Mouse (Mus musculus): Measurements from ENCODE around the gene Galk1. TPM values are rescaled to one million over a fixed set of nuclear protein-coding genes. Genes with fewer than 3 reads are reported as not detected.

Gene Galk1
- total RNA-seq (2021): 10 to 100 TPM; 36.2 to 37.9 TPM

DNA sequence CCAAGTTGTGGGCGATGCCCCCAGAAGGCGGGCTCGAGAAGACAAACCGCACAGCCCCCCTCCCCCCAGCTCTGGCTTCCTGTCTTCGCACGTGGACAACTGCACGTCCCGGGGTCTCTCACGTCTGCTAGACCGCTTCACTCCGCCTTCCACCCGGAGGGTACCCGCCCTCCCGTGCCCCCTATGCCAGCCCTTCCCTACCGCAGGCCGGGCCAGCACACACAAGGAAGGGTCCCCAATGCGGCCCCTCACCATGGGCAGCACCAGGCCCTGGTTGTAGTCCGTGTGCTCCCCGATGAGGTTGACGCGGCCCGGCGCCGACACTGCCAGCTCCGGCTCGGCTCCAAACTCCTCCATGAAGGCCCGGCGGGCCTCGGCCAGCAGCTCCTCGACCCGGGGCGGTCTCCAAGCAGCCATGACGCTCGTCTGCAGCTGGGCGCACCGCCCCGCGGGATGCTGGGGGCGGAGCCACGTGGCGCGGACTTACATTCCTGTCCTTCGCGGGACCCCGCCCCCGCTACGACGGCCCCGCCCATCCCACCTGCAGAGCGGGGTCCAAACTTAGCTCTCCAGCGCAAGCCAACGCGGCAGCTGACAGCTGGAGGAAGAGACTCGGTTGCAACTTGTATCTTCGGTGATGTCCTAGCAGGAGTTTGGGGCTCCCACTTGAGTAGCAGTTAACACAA is at the start of gene Galk1:
Galk1 (minus strand) TSS at position 458 of the 686 bp plus-strand sequence.
- intact Hi-C loops (cut with DNase I): no loop called here
- peak; percentile 87 for DNase-seq

- intact Hi-C loops (cut with DNase I): no loop called here
- no peak for DNase-seq
Observed at GRCm38 (mm10) chr11:116061641-116062415, 49.3 kb upstream of the Galk1 start.

DNA sequence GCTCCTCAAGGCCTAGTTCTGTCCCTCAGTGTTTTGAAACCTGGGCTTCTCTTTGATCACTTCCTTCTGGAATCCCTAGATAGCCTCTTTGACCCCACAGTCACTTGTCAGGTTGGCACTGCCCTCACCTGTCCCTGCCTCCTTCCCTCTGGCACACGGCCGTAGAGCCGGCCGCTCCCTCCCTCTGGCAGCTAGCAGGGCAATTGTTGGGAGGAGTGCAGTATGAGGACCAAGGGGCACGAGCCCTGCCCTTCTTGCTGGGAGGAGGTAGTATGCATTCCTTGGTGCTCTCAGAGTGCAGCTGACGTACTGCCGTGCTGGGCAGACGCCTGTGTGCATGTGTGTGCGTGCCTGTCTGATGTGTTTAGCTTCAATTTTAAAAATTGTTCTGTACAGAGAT is 48.1 kb upstream of the Galk1 start:
- intact Hi-C loops (cut with DNase I): no loop called here
- no peak for DNase-seq

- intact Hi-C loops (cut with DNase I): no loop called here
- no peak for DNase-seq
Observed at GRCm38 (mm10) chr11:116059691-116060025, 47.1 kb upstream of the Galk1 start.

- intact Hi-C loops (cut with DNase I): no loop called here
- no peak for DNase-seq
Observed at GRCm38 (mm10) chr11:116058868-116059690, 46.6 kb upstream of the Galk1 start.

GRCm38 (mm10) chr11:116058022-116058614 is 45.6 kb upstream of the Galk1 start:
- intact Hi-C loops (cut with DNase I): no loop called here
- no peak for DNase-seq

DNA sequence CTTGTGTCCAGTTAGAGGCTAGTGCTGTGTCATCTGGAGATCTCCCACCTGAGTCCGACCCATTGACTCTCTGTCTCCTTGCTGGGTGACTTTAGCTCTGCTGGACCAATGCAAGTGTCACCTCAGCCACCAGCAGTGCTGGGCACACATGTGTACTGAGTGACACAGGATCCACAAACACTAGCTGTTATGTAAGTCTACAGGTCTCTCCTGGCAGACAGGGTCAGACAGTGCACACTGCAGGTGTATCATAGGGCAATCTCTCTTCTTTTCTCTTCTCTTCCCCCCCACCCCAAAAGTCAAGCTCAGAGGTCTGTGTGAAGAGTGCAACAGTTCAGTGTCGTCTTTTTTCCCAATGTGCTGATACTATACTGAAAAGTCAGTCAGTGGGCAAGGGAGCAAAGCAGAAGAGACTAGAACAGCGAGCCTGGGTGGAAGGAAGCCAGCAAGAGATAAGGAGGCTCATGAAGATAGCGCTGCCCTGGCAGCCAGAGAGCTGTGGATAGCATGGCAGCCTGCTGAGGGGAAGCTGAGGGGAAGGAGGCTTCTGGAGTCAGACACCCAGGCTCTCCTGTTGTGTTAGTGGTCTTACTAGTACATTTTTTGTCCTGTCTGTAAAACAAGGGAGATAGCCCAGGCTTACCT is 44.8 kb upstream of the Galk1 start:
- no peak for DNase-seq
- intact Hi-C loops (cut with DNase I): no loop called here

DNA sequence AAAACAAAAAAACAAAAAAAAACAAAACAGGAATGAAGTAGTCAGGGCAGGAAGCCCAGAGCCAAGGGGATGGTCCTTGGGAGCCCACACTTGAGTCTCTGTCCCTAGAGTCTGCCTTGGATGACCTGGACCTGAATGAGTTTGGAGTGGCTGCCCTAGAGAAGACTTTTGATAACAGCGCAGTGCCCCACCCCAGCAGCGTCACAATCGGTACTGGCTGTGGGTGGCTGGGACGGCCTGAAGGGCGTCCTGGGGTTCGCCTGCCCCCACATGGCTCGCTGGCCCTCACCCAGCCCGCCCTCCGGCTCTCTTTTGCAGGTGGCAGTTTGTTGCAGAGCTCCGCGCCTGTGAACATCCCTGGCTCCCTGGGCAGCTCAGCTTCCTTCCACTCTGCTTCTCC is 43.4 kb upstream of the Galk1 start:
- no peak for DNase-seq
- intact Hi-C loops (cut with DNase I): no loop called here

DNA sequence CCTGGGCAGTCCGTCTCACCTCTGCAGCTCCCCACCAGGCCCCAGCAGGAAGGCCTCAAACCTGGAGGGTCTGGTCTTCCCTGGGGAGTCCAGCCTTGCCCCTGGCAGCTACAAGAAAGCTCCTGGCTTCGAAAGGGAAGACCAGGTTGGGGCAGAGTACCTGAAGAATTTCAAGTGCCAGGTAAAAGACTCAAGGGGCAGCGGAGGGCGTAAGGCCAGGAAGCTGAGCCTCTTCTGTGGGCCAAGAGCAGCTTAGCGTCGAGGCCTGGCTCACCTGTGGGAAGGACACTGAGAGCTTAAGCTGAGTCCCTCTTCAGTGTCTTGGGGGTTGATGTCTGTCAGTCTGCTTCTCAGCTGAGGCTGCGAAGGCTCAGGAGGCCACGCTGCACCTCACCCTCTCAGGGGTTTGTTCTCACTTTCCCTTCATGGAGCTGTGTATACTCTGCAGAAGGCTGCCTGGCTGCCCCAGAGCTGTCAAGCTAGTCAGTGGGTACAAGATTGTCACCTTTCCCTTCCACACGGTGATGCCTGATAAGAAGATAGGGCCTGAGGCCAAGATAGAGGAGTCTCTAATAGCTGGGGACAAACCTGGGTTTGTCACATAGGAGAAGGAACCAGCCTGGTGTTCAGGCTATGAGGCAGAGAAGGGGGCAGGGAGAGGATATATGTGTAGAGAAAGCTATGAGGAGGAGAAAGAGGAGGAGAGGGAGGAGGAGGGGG is 41.2 kb upstream of the Galk1 start:
- intact Hi-C loops (cut with DNase I): no loop called here
- no peak for DNase-seq

GRCm38 (mm10) chr11:116050196-116050595 is 37.7 kb upstream of the Galk1 start:
- intact Hi-C loops (cut with DNase I): no loop called here
- no peak for DNase-seq

DNA sequence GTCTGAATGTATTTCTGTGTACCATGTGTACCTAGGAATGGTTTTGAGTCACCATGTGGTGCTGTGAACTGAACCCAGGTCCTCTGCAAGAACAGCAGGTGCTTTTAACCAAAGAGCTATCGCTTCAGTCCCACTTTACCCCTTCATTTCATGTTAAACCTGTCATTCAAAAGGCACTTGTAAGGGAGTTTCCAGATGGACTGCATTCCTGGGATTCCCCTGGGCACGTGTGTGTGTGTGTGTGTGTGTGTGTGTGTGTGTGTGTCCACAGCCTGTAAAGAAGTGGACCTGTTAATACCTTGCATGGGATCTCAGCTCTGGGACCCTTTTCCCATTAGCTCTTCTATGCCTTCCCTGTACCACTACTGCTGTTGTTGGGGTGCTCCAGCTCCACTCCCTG is 37.1 kb upstream of the Galk1 start:
- DNase-seq: no peak
- intact Hi-C loops (cut with DNase I): no loop called here

- no peak for DNase-seq
- intact Hi-C loops (cut with DNase I): no loop called here
Observed at GRCm38 (mm10) chr11:116045173-116045572, 32.7 kb upstream of the Galk1 start.

- intact Hi-C loops (cut with DNase I): no loop called here
- DNase-seq: no peak
Observed at GRCm38 (mm10) chr11:116043286-116043685, 30.8 kb upstream of the Galk1 start.

DNA sequence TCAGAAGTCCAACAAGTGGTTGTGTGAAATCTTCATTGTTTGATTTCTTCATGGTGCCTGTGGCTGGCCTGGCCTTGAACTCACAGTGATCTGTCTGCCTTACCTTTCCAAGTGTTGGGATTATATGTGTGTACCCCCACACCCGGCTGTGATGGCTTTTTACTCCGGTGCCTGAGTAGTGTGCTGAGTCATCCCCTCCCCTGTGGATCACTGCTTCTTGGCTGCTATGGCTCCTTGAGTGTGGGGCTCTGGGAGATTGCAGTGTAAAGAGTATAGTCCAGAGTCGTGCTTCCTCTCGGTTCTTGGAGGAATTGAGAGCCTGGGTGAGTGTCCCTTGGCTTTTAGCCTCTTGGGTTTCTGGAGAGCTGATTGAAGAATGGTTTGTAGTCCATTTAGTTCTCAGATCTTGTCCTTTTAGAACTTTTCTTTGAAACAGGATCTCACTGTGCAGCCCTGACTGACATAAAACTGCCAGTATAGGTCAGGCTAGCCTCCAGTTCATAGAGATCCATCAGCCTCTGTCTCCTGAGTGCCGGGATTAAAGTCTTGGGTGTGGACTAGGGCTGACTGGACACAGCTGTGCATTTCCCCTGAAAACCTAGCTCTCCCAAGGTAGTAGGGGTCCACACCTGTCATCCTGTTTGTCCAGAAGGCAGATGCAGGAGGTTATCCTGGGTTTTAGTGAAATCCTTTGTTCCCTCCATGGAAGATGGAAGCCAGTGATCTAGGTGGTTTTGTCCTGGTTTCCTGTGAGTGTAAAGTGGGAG is 30.0 kb upstream of the Galk1 start:
- DNase-seq: no peak
- intact Hi-C loops (cut with DNase I): no loop called here

DNA sequence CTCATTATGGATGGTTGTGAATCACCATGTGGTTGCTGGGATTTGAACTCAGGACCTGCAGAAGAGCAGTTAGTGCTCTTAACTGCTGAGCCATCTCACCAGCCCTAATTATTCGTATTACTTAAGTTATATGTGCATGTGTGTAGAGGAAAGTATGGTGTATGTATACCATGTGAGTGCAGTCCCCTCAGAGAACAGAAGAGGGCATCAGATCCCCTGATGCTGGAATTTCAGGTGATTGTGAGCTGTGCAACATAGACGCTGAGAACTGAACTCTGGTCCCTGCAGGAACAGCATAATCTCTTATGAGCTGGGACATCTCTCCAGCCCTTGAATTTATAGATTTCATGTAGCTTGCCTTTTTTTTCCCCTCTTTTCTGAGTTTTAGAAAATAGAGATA is 29.3 kb upstream of the Galk1 start:
- intact Hi-C loops (cut with DNase I): no loop called here
- DNase-seq: no peak

DNA sequence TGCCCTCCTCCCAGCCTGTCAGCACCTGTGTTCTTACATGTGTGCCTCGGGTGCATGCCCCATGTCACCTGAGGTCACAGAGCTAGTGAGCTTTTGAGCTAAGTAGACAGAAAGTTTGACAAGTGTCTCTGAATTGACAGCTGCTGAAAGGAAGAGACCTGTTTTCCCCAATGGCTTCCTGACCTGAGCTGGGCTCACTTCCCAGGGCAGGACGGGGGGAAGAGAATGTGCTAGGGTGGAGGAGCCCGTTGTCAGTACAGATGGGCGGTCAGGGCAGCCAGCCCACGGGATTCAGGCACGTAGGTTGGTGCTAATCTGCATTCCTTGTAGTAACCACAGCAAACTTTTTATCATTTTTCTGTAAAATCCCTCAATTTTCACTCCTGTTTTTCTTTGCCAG is 28.1 kb upstream of the Galk1 start:
- DNase-seq: no peak
- intact Hi-C loops (cut with DNase I): no loop called here

DNA sequence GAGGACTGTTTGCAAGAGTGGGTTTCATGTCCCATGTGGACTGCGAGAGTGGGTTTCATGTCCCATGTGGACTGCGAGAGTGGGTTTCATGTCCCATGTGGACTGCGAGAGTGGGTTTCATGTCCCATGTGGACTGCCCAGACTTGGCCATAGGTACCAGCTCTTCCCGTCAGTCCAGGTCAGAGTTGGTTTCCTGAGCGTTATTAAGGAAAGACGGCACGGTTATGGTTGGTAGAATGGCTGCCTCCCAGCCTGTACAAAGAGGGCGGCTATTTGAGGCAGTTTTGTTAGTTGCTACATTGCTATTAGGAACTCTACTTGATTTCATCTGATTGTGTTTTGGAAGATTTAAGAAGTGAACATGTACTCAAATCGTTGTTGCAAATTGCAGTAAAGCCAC is 25.3 kb upstream of the Galk1 start:
- DNase-seq: no peak
- intact Hi-C loops (cut with DNase I): loop anchor here (10.0 kb wide), 1 partner anchor 87 kb away; the partner anchor contains the start of gene Trim47

DNA sequence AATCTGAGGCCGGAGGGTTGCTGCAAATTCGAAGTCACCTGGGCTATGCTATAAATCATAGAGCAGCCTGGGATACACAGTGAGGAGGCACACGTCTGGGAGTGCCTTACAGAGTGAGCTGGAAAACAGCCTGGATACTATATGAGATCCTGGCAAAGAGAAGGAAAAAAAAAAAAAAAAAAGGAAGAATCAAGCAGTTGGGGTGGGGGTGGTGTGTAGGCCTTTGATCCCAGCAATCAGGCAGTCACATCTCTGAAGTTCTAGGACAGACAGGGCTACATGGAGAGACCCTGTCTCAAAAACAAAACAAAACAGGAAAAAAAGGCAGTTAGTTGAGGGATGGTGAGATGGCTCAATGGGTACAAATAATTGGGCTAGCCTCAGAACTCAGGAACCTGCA is 24.2 kb upstream of the Galk1 start:
- no peak for DNase-seq
- intact Hi-C loops (cut with DNase I): loop anchor here (10.0 kb wide), 1 partner anchor 88 kb away; the partner anchor contains the start of gene Trim47

- intact Hi-C loops (cut with DNase I): loop anchor here (10.0 kb wide), 1 partner anchor 90 kb away; the partner anchor contains the start of gene Trim47
- no peak for DNase-seq
Observed at GRCm38 (mm10) chr11:116034584-116034983, 22.1 kb upstream of the Galk1 start.
